Mouse (Mus musculus) forebrain, postnatal 0 days (tissue): Measurements from ENCODE around the gene Galt. TPM values are rescaled to one million over a fixed set of nuclear protein-coding genes. Genes with fewer than 3 reads are reported as not detected.

ENCODE experiments used
- ATAC-seq: fragments of 200-750 bp; cut with Nextera tagmentation; 2 replicates; pipeline ENCODE4 v1.8.0; 2017; ENCODE audit warnings: mild to moderate bottlenecking, moderate library complexity
- DNase-seq: peaks from one replicate; pipeline ENCODE4 v3.0.0-alpha.2; 2015
- H3K27ac ChIP-seq: fragments of 300-500 bp; sonication (generic); 2 replicates; pipeline ENCODE4 v1.5.1; 2014; ENCODE audit warnings: low read depth, mild to moderate bottlenecking, antibody characterized with exemption, low read length, moderate library complexity, mixed read lengths
- H3K27me3 ChIP-seq: fragments of 300-500 bp; sonication (generic); 2 replicates; pipeline ENCODE4 v1.6.1; 2014; ENCODE audit warnings: mild to moderate bottlenecking, low read length, mixed read lengths; ENCODE audit not compliant: insufficient read depth
- H3K36me3 ChIP-seq: fragments of 300-500 bp; sonication (generic); 2 replicates; pipeline ENCODE4 v1.6.1; 2014; ENCODE audit warnings: mild to moderate bottlenecking, moderate library complexity; ENCODE audit not compliant: insufficient read depth
- H3K4me1 ChIP-seq: fragments of 300-500 bp; sonication (generic); 2 replicates; pipeline ENCODE4 v1.6.1; 2014; ENCODE audit warnings: antibody characterized with exemption; ENCODE audit not compliant: insufficient read depth
- H3K4me2 ChIP-seq: fragments of 300-500 bp; sonication (generic); 2 replicates; pipeline ENCODE4 v1.6.1; 2014; ENCODE audit warnings: low read depth, mild to moderate bottlenecking, moderate library complexity
- H3K4me3 ChIP-seq: fragments of 300-500 bp; sonication (generic); 2 replicates; pipeline ENCODE4 v1.5.1; 2014; ENCODE audit warnings: low read depth, low read length, mixed read lengths
- H3K9ac ChIP-seq: fragments of 300-500 bp; sonication (generic); 2 replicates; pipeline ENCODE4 v1.6.1; 2014; ENCODE audit warnings: mild to moderate bottlenecking
- H3K9me3 ChIP-seq: fragments of 300-500 bp; sonication (generic); 2 replicates; pipeline ENCODE4 v1.6.1; 2016; ENCODE audit warnings: low read length
- CTCF ChIP-seq: sonication (generic); IDR thresholded peaks from 2 replicates; pipeline ENCODE4 v1.5.1; 2016; ENCODE audit warnings: antibody characterized with exemption, control low read depth, low read depth
- WGBS: fragments of 180-500 bp; shearing (Covaris S2); extraction: QIAGEN DNeasy Blood & Tissue Kit; methylation state at CpG from one replicate; pipeline ENCODE4 v1.1.7; 2014; 5-methylcytosine and 5-hydroxymethylcytosine counted together
- polyA plus RNA-seq: library from polyadenylated mRNA; unstranded; fragments of >200 nt; fragmentation: Nextera tagmentation; extraction: Ambion mirVana; gene quantifications from 2 replicates; pipeline ENCODE4 v1.2.1, GENCODE M21; 2015
- total RNA-seq: library from RNA; depleted of rRNA; stranded (reverse); fragments of >200 nt; gene quantifications from 2 replicates; pipeline ENCODE4 v1.2.3, GENCODE M21; 2014

The Galt gene
- total and polyA plus RNA-seq, 2 experiments from 2014 or later: 43.1 to 43.4 TPM

- Histone ChIP-seq H3K36me3 (peaks cover 13% of the 10 kb centered on the region; the same call in 1 of the 2 replicates), H3K27me3 (no peaks in the 10 kb centered on the region), H3K4me3 (peak overlapping the region; percentile 57), H3K9me3 (no peaks in the 10 kb centered on the region), H3K27ac (peak overlapping the region; percentile 82), H3K9ac (peak overlapping the region; percentile 77), H3K4me2 (peak overlapping the region; percentile 91), H3K4me1 (peaks cover 14% of the 10 kb centered on the region)
- no peak for DNase-seq
- ATAC-seq: peak; percentile 14; the same call in 1 of the 2 replicates
- TF ChIP-seq CTCF: no peak
- 33% methylated on average over 31 of the region's 31 CpGs for WGBS
Observed at GRCm38 (mm10) chr4:41712421-41713196, 42.4 kb upstream of the Galt start.

GRCm38 (mm10) chr4:41713197-41714067, 41.6 kb upstream of the Galt start, which contains the start of gene Rpp25l:
Gene Rpp25l (minus strand): TSS chr4:41713534.
- peak; percentile 44 for TF ChIP-seq CTCF
- WGBS: under 1% methylated on average over 61 of the region's 61 CpGs
- H3K27ac ChIP-seq: peak within 1 kb of the TSS; percentile 82
- H3K27me3 ChIP-seq: no peaks in the 10 kb centered on the region
- peak within 1 kb of the TSS; percentile 57 for H3K4me3 ChIP-seq
- H3K9me3 ChIP-seq: no peaks in the 10 kb centered on the region
- ATAC-seq (peak; percentile 73), DNase-seq (peak; percentile 90)
- peak within 1 kb of the TSS; percentile 91 for H3K4me2 ChIP-seq
- H3K9ac ChIP-seq: peak within 1 kb of the TSS; percentile 77
- H3K4me1 ChIP-seq: peaks cover 11% of the 10 kb centered on the region
- peaks cover 22% of the 10 kb centered on the region for H3K36me3 ChIP-seq

- H3K9me3 ChIP-seq: no peaks in the 10 kb centered on the region
- no peak overlapping the region; the same call in 1 of the 2 replicates for H3K27ac ChIP-seq
- H3K27me3 ChIP-seq: no peaks in the 10 kb centered on the region
- no peak overlapping the region for H3K9ac ChIP-seq
- DNase-seq (peak; percentile 88), ATAC-seq (peak; percentile 61)
- H3K36me3 ChIP-seq: peaks cover 30% of the 10 kb centered on the region
- TF ChIP-seq CTCF: peak; percentile 91
- H3K4me3 ChIP-seq: peak overlapping the region; percentile 57; the same call in 1 of the 2 replicates
- WGBS: 10% methylated on average over 8 of the region's 8 CpGs
- peak overlapping the region; percentile 91 for H3K4me2 ChIP-seq
- H3K4me1 ChIP-seq: peaks cover 11% of the 10 kb centered on the region
Observed at GRCm38 (mm10) chr4:41714276-41714675, 40.8 kb upstream of the Galt start.

GRCm38 (mm10) chr4:41715082-41715481, 39.9 kb upstream of the Galt start:
- TF ChIP-seq CTCF: no peak
- no peak overlapping the region for H3K9ac ChIP-seq
- no peak for ATAC-seq
- H3K27me3 ChIP-seq: no peaks in the 10 kb centered on the region
- no peak overlapping the region for H3K4me3 ChIP-seq
- H3K36me3 ChIP-seq: peaks cover 36% of the 10 kb centered on the region
- WGBS: 74% methylated on average over 8 of the region's 8 CpGs
- H3K9me3 ChIP-seq: no peaks in the 10 kb centered on the region
- H3K4me1 ChIP-seq: peaks cover 11% of the 10 kb centered on the region
- H3K4me2 ChIP-seq: no peak overlapping the region
- DNase-seq: no peak
- H3K27ac ChIP-seq: no peak overlapping the region; the same call in 1 of the 2 replicates

GRCm38 (mm10) chr4:41715596-41715995, 39.4 kb upstream of the Galt start:
- peaks cover 11% of the 10 kb centered on the region for H3K4me1 ChIP-seq
- no peak overlapping the region for H3K4me2 ChIP-seq
- 0 out of 2 replicates have a peak, but pooled peaks have one; percentile 38 for ATAC-seq
- no peaks in the 10 kb centered on the region for H3K27me3 ChIP-seq
- TF ChIP-seq CTCF: peak; percentile 76
- peaks cover 41% of the 10 kb centered on the region for H3K36me3 ChIP-seq
- DNase-seq: peak; percentile 63
- H3K9me3 ChIP-seq: no peaks in the 10 kb centered on the region
- no peak overlapping the region for H3K9ac ChIP-seq
- no peak overlapping the region; the same call in 1 of the 2 replicates for H3K27ac ChIP-seq
- H3K4me3 ChIP-seq: no peak overlapping the region
- 79% methylated on average over 5 of the region's 5 CpGs for WGBS

- Histone ChIP-seq H3K27ac (no peak overlapping the region), H3K9me3 (no peaks in the 10 kb centered on the region), H3K27me3 (no peaks in the 10 kb centered on the region), H3K4me2 (no peak overlapping the region), H3K4me1 (peaks cover 13% of the 10 kb centered on the region), H3K9ac (no peak overlapping the region), H3K36me3 (peaks cover 43% of the 10 kb centered on the region), H3K4me3 (no peak overlapping the region)
- no peak for TF ChIP-seq CTCF
- DNase-seq (no peak), ATAC-seq (no peak)
- 75% methylated on average over 6 of the region's 6 CpGs for WGBS
Observed at GRCm38 (mm10) chr4:41716834-41717233, 38.2 kb upstream of the Galt start.
